Mouse (Mus musculus): ENCODE data around the gene Klhl18.

Gene Klhl18

GRCm38 (mm10) chr9:110476124-110477091 is at the start of gene Klhl18, which contains the start of gene Kif9:
Gene Klhl18, minus strand, starts transcription at chr9:110476694.
Gene Kif9, plus strand, starts transcription at chr9:110476958.
- DNase-seq (ENCODE audit: low spot score in 2 of 2): peak; percentile 97

GRCm38 (mm10) chr9:110525737-110526136 is 49.2 kb upstream of the Klhl18 start:
- DNase-seq (ENCODE audit: low spot score in 2 of 2): no peak

DNA sequence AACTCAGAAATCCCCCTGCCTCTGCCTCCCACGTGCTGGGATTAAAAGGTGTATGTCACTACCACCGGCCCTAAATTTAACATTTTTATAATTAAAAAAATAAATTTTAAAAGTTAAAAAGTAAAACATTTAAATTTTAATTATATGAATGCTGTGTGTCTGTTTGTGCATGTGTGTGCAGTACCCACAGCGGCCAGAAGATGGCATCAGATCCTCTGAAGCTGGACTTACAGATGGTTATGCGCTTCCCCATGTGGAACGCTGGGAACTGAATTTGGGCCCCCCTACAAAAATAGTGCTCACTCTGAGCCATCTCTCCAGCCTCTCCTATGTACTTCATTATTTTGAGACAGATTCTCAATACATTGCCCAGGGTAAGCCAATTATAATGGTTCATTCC is 14.4 kb upstream of the Klhl18 start:
- DNase-seq (ENCODE audit: low spot score in 2 of 2): no peak

DNA sequence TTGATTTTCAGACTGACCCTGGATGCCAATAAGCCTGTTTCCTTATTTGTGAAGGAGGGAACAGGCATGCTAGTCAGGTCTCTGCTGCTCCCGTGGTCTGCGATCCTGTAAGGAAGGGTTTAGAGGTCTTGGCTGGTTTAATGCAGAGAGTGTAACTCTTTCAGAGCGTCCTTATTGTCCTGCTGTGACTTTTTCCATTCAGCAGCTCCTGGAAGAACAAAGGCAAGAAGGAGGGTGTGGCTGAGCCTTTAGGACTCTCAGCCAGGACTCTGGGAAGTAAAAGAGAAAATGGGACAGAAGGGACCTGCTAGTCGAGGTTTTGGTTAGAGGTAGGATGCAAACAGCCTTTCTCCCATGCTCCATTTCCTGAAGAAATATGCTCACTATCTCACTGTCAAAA is 12.3 kb upstream of the Klhl18 start:
- no peak for DNase-seq (ENCODE audit: low spot score in 2 of 2)

DNA sequence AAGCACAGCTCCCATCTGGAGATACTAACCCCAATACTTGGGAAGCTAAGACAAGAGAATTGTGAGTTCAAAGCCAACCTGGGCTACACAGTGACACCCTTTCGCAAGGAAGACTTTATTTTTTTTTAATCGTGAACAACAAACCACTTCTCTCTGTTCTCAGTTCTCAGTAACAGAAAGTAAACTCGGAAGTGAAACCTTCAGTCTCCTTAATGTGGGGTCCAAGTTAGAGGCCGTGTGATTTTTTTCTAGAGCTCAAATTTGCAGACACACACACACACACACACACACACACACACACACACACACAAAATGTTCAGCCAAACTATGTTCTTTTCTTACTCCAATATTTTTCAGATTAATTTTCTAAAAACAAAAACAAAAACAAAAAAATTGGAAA is 2.1 kb upstream of the Klhl18 start:
- no peak for DNase-seq (ENCODE audit: low spot score in 2 of 2)

- DNase-seq (ENCODE audit: low spot score in 2 of 2): no peak
Observed at GRCm38 (mm10) chr9:110477951-110478350, 1.5 kb upstream of the Klhl18 start.

DNA sequence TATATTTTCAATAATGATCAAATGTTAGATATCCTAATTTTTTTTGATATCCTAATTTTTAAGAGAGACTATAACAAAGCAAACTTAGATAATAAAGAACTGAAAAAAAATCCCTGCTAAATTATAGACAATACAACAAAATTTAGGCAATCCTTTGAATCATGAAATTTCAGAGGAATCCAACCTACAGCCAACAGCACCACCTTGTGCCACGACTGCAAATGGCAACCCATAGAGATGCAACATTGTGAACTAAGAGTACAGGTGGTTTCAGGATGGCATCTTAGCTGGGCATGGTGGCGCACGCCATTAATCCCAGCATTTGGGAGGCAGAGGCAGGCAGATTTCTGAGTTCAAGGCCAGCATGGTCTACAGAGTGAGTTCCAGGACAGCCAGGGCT is 10.3 kb downstream of the Klhl18 start:
- DNase-seq (ENCODE audit: low spot score in 2 of 2): no peak

DNA sequence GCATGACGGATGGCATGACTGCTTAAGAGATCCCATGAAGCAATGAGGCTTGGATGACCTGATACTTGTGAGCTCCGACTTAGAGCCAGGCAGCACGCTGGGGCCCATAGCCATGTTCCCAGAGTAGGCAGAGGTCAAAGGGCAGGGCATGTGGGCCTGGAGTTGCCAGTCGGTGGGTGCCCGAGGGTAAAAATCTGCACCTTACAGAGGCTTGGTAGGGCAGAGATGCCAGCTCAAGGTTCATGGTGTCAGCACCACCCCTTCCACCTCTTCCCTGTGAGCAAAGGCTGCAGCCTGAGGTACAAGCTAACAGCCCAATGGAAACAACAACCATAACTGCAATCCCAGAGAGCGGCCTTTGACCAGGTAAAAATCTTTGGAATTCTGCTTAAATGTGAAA is 11.2 kb downstream of the Klhl18 start:
- no peak for DNase-seq (ENCODE audit: low spot score in 2 of 2)

- DNase-seq (ENCODE audit: low spot score in 2 of 2): no peak
Observed at GRCm38 (mm10) chr9:110463983-110464591, 12.4 kb downstream of the Klhl18 start.

DNA sequence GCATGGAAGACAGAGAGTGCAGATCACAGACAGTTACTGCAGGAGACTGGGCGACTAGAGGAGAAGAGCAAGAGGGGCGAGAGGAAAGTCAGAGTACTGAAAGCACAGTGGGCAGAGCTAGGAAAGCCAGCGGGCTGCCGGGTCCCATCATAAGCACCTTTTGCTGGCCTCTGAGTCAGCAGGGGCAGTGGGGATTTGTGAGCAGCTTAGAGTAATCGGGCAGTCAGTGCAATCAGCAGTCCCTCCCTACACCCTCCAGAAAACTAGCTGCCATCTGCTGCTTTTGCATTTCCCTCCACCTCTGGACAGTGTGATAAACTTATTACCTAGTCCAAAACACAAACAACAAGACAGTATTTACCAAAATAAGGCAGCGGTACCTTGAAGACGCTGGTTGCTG is 14.2 kb downstream of the Klhl18 start:
- no peak for DNase-seq (ENCODE audit: low spot score in 2 of 2)

DNA sequence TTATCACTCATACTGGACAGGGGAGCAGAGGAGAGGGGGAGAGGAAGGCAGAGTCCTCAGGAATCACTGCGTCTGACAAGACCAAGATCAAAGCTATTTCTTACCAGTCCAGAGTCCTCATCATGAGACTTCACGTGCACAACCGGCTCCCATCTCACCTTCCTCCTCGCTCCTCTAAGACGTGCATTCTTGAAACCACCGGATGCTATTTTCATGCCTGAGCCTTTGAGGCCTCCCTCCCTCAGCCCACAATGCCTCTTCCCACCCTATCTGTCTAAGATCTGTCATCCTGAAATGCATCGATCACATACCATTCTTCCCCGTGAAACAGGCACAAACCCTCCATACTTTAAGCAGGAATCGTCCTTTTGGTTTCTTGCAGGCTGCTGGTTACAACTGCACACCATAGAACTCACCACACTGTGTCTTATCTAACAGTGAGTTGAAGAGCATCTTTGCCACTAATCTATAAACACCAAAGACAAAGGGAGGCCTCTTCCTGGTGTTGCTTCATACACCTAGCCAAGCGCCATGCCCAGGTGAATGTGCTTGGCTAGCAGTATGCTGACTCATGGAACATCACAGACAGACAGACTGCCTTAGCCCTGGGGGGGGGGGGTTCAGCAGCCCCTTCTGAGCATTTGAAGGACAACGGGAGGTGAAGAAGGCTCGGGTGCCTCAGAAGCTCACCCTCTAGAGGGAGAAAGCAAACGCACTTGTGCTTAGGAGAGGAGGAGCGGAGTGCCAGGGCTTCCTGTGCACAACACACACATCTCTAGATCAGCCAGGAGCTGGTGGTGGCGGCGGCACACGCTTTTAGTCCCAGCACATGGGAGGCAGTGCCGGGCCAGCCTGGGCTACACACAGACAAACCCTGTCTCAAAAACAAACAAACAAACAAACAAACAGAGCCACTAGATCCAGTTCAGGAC is 15.3 kb downstream of the Klhl18 start:
- DNase-seq (ENCODE audit: low spot score in 2 of 2): no peak

GRCm38 (mm10) chr9:110459145-110459727 is 17.3 kb downstream of the Klhl18 start:
- DNase-seq (ENCODE audit: low spot score in 2 of 2): no peak

DNA sequence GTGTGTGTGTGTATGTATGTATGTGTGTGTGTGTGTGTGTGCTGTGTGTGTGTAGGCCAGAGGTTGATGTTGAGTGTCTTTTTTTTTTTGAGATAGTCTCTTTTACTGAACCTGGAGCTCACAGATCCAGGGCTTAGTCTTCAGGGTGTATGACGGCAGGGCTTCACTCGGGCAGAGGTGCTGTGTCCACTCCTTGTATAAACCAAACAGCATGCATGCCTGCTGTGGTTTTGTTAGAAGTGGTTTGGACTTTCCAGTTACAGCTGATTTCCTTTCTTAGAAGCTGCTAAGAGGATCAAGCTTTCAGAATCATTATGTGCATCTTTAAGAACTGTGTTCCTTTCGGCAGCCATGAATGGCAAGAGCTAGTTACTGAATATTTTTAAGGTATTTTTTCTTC is 18.6 kb downstream of the Klhl18 start:
- DNase-seq (ENCODE audit: low spot score in 2 of 2): no peak

- DNase-seq (ENCODE audit: low spot score in 2 of 2): no peak
Observed at GRCm38 (mm10) chr9:110452523-110452922, 24.0 kb downstream of the Klhl18 start.

GRCm38 (mm10) chr9:110448857-110449617 is 27.5 kb downstream of the Klhl18 start:
- DNase-seq (ENCODE audit: low spot score in 2 of 2): peak; percentile 60 to 61

- DNase-seq (ENCODE audit: low spot score in 2 of 2): no peak
Observed at GRCm38 (mm10) chr9:110448356-110448755, 28.1 kb downstream of the Klhl18 start.

GRCm38 (mm10) chr9:110440559-110440958 is 35.9 kb downstream of the Klhl18 start:
- no peak for DNase-seq (ENCODE audit: low spot score in 2 of 2)

- DNase-seq (ENCODE audit: low spot score in 2 of 2): no peak
Observed at GRCm38 (mm10) chr9:110440049-110440448, 36.4 kb downstream of the Klhl18 start.

GRCm38 (mm10) chr9:110436041-110436440 is 40.5 kb downstream of the Klhl18 start:
- no peak for DNase-seq (ENCODE audit: low spot score in 2 of 2)

- DNase-seq (ENCODE audit: low spot score in 2 of 2): no peak
Observed at GRCm38 (mm10) chr9:110433045-110433444, 43.4 kb downstream of the Klhl18 start.

DNA sequence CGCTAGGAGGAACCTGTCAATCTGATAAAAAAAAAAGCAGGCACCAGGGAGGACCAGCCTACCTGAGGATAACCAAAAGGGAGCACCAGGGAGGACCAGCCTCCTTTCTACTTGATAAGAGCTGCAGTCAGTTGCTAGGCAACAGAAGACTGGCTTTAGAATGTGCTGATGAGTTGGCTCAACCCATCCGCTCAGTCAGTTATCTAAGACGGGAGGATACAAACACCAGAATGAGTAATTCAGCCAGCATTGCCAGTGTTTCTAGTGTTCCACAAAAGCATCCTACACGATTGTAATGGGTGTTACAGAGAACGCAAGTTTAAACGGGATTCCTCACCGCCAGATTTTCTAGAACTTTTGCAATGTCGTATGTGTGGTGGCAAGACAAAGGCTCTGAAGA is 45.3 kb downstream of the Klhl18 start:
- peak; percentile 29 to 55 for DNase-seq (ENCODE audit: low spot score in 2 of 2)
